Mouse (Mus musculus): ENCODE results near the gene Fam129b.
A peak's percentile ranks its signal among the peaks of the same experiment; 100 is the strongest.

Fam129b gene

GRCm38 (mm10) chr2:32923551-32924250 is 47.8 kb downstream of the Fam129b start:
- ATAC-seq (ENCODE audit: low TSS enrichment): no peak

DNA sequence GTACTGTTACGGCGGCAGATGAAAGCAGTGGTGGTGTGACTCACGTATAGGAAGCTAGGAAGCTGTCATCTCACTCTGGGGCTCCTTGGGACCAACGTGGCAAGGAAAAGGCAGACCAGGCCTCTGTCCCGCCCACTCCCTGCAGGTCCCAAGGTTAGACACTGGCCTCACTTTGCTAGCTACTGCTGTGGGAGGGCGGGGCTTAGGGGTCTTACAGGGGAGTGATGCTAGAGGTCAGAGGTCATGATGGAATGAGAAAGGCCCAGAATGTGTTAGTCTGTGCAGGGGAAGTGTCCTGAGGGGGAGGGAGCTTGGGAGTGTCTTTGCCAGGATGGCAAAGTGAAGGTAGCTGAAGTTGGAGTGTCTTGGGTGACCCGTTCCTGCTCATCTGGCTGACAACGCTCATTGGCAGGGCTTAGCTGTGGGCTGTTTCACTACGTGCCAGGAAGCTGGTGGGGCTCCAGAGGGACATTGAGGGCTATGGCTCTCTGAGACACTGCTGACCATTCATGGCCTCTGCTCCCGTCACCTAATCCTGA is 48.5 kb downstream of the Fam129b start:
- ATAC-seq (ENCODE audit: low TSS enrichment): no peak

GRCm38 (mm10) chr2:32926330-32927075 is 50.6 kb downstream of the Fam129b start:
- no peak for ATAC-seq (ENCODE audit: low TSS enrichment)

DNA sequence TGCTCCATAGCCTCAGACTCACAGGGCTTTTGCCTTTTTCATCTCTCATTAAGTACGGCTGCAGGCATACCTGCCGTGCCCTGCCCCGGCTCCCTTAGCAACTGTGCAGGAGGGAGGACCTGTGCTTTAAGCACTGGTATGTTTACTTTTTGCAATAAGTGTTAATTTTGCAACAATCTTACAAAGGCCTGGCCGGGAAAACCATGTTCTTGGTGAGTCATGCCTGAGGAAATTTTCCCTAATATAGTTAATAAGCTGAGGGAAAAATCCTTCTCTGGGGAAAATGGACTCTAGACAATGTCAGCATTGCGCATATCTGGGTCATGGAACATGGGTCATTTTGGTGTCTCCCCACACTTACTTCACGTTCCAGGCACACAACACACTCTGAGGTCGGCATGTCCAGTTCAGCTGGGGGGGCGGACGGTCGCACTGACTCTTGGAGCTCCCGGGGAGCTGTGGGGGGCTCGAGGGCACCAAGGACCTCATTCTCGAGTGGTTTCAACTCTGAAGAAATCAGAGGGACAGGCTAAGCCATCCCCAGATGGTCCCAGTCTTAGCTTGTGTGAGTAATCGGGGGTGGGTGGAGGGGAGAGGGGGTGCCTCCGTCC is 51.8 kb downstream of the Fam129b start:
- ATAC-seq (ENCODE audit: low TSS enrichment): no peak

- ATAC-seq (ENCODE audit: low TSS enrichment): peak; percentile 87
These were observed 52.5 kb downstream of the Fam129b start for GRCm38 (mm10) chr2:32928235-32928946.

- no peak for ATAC-seq (ENCODE audit: low TSS enrichment)
These were observed 53.3 kb downstream of the Fam129b start for GRCm38 (mm10) chr2:32928947-32929829.

- ATAC-seq (ENCODE audit: low TSS enrichment): no peak
These were observed 55.8 kb downstream of the Fam129b start for GRCm38 (mm10) chr2:32931730-32932129.

GRCm38 (mm10) chr2:32938741-32939140 is 62.8 kb downstream of the Fam129b start:
- no peak for ATAC-seq (ENCODE audit: low TSS enrichment)

DNA sequence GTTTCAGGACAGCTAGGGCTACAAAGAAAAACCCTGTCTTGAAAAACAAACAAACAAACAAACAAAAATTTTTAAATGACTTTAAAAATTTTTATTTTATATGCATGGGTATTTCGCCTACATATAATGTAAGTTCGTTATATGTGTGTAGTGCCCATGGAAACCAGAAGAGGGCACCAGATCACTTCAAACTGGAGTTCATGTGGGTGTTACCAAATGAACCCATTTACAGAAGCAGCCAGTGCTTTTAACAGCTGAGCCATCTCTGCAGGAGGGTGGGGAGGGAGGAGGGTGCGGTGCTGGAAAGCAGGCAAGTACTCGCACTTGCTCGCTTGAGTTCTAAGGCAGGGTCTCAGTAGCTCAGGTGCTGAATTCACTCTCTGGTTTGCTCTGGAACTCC is 63.5 kb downstream of the Fam129b start:
- peak; percentile 55; the same call in 1 of the 2 replicates for ATAC-seq (ENCODE audit: low TSS enrichment)

- no peak for ATAC-seq (ENCODE audit: low TSS enrichment)
These were observed 64.6 kb downstream of the Fam129b start for GRCm38 (mm10) chr2:32940483-32940882.

GRCm38 (mm10) chr2:32947454-32947853 is 71.5 kb downstream of the Fam129b start:
- ATAC-seq (ENCODE audit: low TSS enrichment): no peak

- no peak for ATAC-seq (ENCODE audit: low TSS enrichment)
These were observed 78.7 kb downstream of the Fam129b start for GRCm38 (mm10) chr2:32954581-32954980.

GRCm38 (mm10) chr2:32957344-32957743 is 81.4 kb downstream of the Fam129b start:
- ATAC-seq (ENCODE audit: low TSS enrichment): 0 out of 2 replicates have a peak, but pooled peaks have one; percentile 4

- no peak for ATAC-seq (ENCODE audit: low TSS enrichment)
These were observed 84.4 kb downstream of the Fam129b start for GRCm38 (mm10) chr2:32960273-32960672.

- peak; percentile 83 for ATAC-seq (ENCODE audit: low TSS enrichment)
These were observed 85.5 kb downstream of the Fam129b start, which contains the start of the genes Rpl12 and Lrsam1 for GRCm38 (mm10) chr2:32961192-32961995. TSS of gene Rpl12 (plus strand) at chr2:32961559. TSS of gene Lrsam1 (minus strand) at chr2:32961614.

GRCm38 (mm10) chr2:32962062-32962874 is 86.4 kb downstream of the Fam129b start:
- ATAC-seq (ENCODE audit: low TSS enrichment): no peak

GRCm38 (mm10) chr2:32962875-32963220 is 86.9 kb downstream of the Fam129b start:
- ATAC-seq (ENCODE audit: low TSS enrichment): no peak

DNA sequence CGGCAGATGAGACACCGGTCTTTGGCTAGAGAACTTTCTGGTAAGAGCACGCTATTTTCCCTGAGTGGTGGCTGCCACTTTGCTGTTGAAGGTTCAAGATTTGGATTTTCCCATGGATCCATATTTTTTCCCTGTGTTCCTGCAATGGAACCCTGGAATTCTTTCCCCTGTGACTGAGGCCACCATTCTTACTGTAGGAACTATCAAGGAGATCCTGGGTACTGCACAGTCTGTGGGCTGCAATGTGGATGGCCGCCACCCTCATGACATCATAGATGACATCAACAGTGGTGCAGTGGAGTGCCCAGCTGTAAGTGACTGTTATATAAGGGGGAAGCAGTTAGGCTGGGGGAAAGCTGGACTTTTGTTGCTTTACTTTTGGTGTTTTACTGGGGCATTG is 87.6 kb downstream of the Fam129b start:
- ATAC-seq (ENCODE audit: low TSS enrichment): no peak

- no peak for ATAC-seq (ENCODE audit: low TSS enrichment)
These were observed 88.1 kb downstream of the Fam129b start for GRCm38 (mm10) chr2:32963981-32964380.
